Mouse (Mus musculus) bone marrow, adult 2 months (tissue): ENCODE data around the gene Prdm12.
"Not testable (repeated sequence)": the region's sequence is repeated elsewhere in the genome, so short reads cannot be mapped to it uniquely, and the experiment has no call there.

ENCODE experiments used
- CTCF ChIP-seq: fragments of 200-500 bp; IDR thresholded peaks from 2 replicates; pipeline ENCODE4 v1.5.1; 2011; ENCODE audit warnings: low read length, control low read depth; ENCODE audit not compliant: control insufficient read depth, insufficient read depth
- POLR2A ChIP-seq: fragments of 200-500 bp; IDR thresholded peaks from 2 replicates; pipeline ENCODE4 v1.6.1; 2011; ENCODE audit warnings: low read depth, mild to moderate bottlenecking, control low read depth, low read length, borderline replicate concordance; ENCODE audit not compliant: control insufficient read depth

DNA sequence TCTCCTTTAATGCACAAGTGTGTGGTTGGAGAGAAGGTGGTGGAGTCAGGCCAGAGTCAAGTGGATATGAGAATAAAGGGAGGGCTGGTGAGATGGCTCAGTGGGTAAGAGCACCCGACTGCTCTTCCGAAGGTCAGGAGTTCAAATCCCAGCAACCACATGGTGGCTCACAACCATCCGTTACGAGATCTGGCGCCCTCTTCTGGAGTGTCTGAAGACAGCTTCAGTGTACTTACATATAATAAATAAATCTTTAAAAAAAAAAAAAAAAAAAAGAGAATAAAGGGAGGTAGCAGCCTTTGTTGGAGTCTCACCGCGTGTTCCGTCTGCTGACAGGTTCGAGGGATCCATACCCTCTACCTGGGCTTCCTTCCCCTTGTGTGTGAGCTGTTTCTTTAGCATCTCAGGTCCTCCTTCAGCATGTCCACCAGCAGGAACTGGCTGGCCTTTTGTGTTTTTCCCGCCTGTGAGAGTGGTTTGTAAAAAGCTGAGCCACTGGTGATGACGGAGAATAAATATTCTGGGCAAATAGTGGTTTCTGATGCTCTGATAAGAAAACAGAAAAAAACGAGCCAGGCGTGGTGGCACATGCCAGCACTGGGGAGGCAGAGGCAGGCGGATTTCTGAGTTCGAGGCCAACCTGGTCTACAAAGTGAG is 41.3 kb downstream of the Prdm12 start:
- TF ChIP-seq POLR2A, CTCF: not testable (repeated sequence)
